Mouse (Mus musculus): ENCODE data around the gene Tbc1d15. TPM values are rescaled to one million over a fixed set of nuclear protein-coding genes. Genes with fewer than 3 reads are reported as not detected.

Gene Tbc1d15
- total RNA-seq (2021) = 10 to 100 TPM; 51.4 to 51.9 TPM

DNA sequence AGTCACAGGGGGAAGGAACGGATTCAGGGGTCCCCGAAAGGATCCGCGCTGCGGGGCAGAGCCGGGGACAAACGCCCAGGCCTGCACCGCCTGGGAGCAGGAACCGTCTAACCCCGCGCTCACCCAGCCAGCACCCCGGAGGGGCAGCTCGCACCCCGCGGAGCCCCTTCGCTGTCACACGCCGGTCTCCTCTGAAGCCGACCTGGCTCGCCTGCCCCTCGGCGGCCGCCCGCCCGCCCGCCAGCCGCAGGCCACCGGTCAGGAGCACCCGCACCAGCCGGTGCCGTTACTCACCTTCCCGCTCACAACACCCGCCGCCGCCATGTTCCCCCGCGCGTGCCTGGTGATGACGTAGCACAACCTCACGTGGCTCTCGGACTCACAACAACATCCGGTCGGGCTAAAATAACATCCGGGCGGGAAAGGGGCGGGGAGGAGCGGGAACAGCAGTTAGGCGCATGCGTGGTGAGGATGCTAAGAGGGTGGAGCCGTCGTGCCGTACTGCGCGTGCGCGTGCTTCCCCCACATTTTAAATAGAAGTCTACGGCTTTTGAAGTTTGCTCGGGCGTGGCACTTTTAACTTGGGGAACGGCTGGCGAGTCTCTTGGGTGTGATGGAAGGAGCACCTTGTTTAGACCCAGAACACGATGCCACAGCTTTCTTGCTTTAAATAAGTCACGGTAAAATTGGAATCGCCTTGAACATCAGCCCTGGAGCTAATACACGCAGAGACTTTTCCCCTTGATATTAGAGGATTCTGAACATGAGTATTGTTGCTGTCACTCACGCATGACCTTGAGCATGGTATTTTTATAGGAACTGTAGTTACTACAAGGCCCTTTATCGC, at the start of gene Tbc1d15:
Tbc1d15 (minus strand) TSS at position 380 of the 847 bp plus-strand sequence.
- peak; percentile 98 to 99 for DNase-seq
- intact Hi-C loops (cut with DNase I) = loop anchor here (5.0 kb wide), 1 partner anchor 61 kb away; no protein-coding TSS in a partner anchor

DNA sequence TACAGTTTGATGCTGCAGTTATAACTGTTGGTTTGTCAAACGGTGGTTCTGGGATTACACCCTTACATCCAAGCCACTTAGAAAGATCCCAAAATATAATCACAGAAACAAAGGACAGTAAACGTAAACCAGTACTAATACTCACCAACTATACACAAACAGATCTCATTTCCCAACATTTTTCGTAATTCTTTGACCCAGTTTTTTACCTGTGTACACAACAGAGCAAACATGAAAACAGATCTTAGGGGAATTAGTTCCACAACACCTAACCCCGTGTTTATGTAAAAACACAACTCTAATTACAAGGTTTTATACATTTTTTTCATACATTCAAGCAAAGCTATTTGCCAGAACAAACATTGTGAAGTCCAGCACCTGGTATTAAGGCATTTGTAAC, 47.4 kb upstream of the Tbc1d15 start:
- DNase-seq = no peak
- intact Hi-C loops (cut with DNase I) = no loop called here

GRCm38 (mm10) chr10:115297582-115297981, 46.3 kb upstream of the Tbc1d15 start:
- intact Hi-C loops (cut with DNase I) = no loop called here
- DNase-seq = no peak

- intact Hi-C loops (cut with DNase I) = no loop called here
- DNase-seq = no peak
Measured at GRCm38 (mm10) chr10:115296401-115296935, 45.2 kb upstream of the Tbc1d15 start.

DNA sequence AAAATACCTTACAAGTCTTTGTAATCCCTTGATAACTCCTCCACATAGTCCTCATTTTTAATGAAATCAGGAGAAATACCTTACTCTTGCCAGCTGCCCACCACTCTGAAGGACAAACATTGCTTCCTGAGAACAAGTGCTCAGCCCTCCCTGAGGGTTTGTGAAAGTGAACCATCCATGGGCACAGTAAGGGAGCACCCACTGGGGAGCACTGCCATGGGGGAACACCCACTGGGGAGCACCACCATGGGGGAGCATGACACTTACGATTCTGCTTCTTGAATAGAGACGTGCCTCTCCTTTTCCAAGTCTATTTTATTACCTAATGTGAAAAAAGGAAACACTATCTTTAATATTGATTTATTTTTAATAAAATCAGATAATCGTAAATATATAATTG, 43.9 kb upstream of the Tbc1d15 start:
- intact Hi-C loops (cut with DNase I) = no loop called here
- no peak for DNase-seq

DNA sequence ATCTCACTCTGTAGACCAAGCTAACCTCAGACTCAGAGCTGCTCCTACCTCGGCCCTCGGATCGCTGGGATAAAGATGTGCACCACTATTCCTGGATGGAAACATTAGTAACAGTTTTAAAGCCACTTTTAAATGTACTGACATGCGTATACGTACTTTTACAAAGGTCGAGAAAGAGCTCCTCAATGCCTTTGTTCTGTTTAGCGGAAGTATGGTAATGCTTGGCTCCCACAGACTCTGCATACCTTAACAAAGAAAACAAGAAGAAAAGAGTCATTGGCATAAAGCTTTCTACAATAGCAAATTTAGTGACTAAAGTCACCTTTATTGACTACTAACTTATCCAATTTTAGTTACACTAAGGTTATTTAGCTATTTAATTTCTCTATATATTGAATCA, 43.4 kb upstream of the Tbc1d15 start:
- intact Hi-C loops (cut with DNase I) = no loop called here

DNA sequence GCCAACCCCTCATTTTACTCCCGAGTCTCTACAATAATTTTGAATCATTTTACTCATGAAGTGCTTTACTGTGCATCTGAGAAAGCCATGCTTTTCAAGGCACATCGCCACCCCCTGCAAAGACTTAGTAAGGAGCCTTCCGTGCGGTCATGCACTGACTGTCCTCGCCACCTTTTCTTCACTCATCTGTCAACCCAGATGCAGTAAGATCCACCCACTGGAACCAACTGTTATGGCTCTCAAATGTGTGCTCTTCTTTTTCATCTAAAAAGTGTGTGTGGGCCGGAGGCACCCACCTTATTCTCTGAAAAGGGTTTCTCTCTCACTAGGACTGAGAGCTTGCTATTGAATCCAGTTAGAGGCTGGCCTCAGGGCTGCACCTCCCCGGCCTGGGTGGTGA, 42.7 kb upstream of the Tbc1d15 start:
- DNase-seq = no peak
- intact Hi-C loops (cut with DNase I) = no loop called here

More for the DNA sequence above, 43.4 kb upstream of the Tbc1d15 start:
- DNase-seq = no peak

GRCm38 (mm10) chr10:115290671-115291070, 39.4 kb upstream of the Tbc1d15 start:
- intact Hi-C loops (cut with DNase I) = no loop called here
- DNase-seq = no peak

GRCm38 (mm10) chr10:115288856-115289255, 37.6 kb upstream of the Tbc1d15 start:
- intact Hi-C loops (cut with DNase I) = no loop called here
- DNase-seq = no peak

DNA sequence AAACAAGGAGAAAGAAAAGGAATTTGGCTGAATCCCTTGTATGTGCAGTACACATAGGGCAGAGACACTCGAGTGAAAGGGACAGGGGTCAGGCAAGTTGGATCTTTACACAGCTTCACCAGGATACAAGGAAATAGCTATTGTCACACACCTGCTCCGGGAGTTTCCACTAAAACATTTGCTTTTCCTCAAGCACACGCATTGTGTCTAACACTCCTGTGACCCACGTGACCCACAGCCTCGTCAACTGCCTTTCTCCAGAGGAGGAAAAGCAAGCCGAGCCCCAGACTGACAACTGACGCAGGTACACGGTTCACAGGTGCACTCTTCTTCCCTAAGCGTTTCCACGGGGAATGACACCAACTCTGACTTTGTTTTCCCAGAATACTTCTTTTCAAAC, 32.9 kb upstream of the Tbc1d15 start:
- intact Hi-C loops (cut with DNase I) = no loop called here
- DNase-seq = no peak

- no peak for DNase-seq
- intact Hi-C loops (cut with DNase I) = no loop called here
Measured at GRCm38 (mm10) chr10:115281381-115281780, 30.1 kb upstream of the Tbc1d15 start.

- no peak for DNase-seq
- intact Hi-C loops (cut with DNase I) = no loop called here
Measured at GRCm38 (mm10) chr10:115271649-115272048, 20.4 kb upstream of the Tbc1d15 start.

DNA sequence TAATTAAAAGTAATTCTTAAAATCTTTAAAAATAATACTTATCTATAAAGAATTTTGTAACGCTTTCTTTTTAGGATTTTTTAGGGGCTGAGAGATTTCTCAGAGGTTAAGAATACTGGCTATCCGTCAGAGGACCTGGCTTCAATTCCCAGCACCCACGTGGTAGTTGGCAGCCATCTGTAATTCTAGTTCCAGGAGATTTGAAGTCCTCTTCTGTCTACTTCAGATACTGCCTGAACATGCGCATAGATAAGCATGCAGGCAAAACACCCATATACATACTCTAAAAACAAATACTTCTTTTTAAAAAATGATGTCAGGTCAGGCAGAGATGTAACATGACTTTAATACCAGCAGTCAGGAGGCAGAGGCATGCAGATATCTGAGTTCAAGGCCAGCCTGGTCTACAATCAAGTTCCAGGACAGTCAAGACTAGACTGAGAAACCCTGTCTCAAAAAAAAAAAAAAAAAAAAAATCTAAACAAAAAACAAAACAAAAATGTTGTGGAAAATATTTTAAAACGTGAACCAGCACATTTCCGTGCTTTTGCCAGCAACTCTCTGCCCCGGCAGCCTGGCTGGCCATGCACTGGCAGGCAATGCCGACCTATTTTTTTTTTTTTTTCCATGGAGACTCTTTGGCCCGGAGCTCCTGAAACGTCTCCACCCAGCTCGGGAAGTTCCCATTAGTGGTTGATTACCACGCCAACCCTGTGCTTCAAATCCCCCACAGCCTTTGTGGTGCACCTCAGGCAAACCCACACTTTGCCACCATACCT, 19.5 kb upstream of the Tbc1d15 start:
- intact Hi-C loops (cut with DNase I) = no loop called here

DNA sequence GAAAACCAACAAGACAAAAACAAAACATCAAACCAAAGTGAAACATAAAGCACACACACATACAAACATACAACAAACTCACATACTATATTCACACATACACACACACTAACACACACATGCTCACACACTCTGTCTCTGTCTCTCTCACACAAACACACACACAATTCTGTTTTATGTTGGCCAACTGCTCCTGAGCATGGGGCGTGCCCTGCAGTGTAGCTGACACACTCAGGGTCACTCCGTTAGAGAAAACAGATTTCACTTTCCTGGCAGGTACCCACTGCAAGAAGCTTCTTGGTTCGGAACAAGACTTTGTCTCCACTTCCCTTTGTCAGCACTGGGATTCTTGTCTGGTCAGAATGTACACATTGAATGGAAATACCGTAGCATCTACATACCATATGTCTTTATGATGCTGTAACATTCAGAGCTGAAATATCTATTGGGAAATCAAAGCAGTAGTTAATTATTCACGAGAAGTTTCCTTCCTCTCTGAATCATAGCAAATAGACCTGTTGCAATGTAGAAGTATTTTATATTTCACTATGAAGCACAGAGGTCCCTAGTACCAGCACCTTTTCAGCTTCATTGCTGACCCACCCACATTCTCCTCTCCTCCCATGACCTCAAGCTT, 11.8 kb upstream of the Tbc1d15 start:
- intact Hi-C loops (cut with DNase I) = no loop called here
- DNase-seq = no peak

More for the DNA sequence above, 19.5 kb upstream of the Tbc1d15 start:
- DNase-seq = no peak

DNA sequence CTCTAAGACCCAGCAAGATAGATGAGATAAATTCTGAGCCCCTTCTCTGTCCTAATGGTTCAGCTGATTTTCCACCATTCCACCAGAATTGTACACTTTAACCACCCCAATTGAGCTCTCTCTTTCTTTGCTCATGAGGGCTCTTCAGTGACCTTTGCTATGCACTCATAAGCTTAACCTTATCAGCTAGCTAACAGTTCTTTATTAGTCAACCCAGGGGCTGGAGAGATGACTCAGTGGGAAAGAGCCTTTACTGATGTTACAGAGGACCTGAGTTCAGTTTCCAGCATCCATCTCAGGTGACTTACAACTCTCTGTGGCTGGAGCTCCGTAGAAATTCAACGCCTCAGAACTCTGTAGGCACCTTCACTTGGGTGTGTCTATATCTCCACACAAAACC, 11.0 kb upstream of the Tbc1d15 start:
- intact Hi-C loops (cut with DNase I) = no loop called here
- no peak for DNase-seq

- DNase-seq = no peak
- intact Hi-C loops (cut with DNase I) = no loop called here
Measured at GRCm38 (mm10) chr10:115261428-115261827, 10.2 kb upstream of the Tbc1d15 start.

- DNase-seq = no peak
- intact Hi-C loops (cut with DNase I) = no loop called here
Measured at GRCm38 (mm10) chr10:115256162-115256561, 4.9 kb upstream of the Tbc1d15 start.

GRCm38 (mm10) chr10:115253521-115253920, 2.3 kb upstream of the Tbc1d15 start:
- intact Hi-C loops (cut with DNase I) = loop anchor here (5.0 kb wide), 1 partner anchor 59 kb away; no protein-coding TSS in a partner anchor
- no peak for DNase-seq

- intact Hi-C loops (cut with DNase I) = loop anchor here (5.0 kb wide), 1 partner anchor 60 kb away; no protein-coding TSS in a partner anchor
Measured at GRCm38 (mm10) chr10:115252321-115252757, 1.1 kb upstream of the Tbc1d15 start.

GRCm38 (mm10) chr10:115250235-115251087, 806 bp downstream of the Tbc1d15 start:
- intact Hi-C loops (cut with DNase I) = loop anchor here (5.0 kb wide), 1 partner anchor 62 kb away; no protein-coding TSS in a partner anchor
- peak; percentile 16 to 17 for DNase-seq

More at GRCm38 (mm10) chr10:115252321-115252757, 1.1 kb upstream of the Tbc1d15 start:
- DNase-seq = peak; percentile 19 to 29
